Mouse (Mus musculus) liver, postnatal 0 days (tissue): Measurements from ENCODE around the gene Atp5g3. TPM values are rescaled to one million over a fixed set of nuclear protein-coding genes. Genes with fewer than 3 reads are reported as not detected.

ENCODE experiments used
- ATAC-seq: fragments of 200-750 bp; cut with Nextera tagmentation; 2 replicates; pipeline ENCODE4 v1.8.0; 2017; ENCODE audit warnings: mild to moderate bottlenecking, moderate library complexity
- DNase-seq: peaks from one replicate; pipeline ENCODE4 v3.0.0-alpha.2; 2016
- H3K27ac ChIP-seq: fragments of 300-500 bp; sonication (generic); 2 replicates; pipeline ENCODE4 v1.5.1; 2014; ENCODE audit warnings: antibody characterized with exemption, moderate library complexity, mild to moderate bottlenecking, low read depth
- H3K27me3 ChIP-seq: fragments of 300-500 bp; sonication (generic); 2 replicates; pipeline ENCODE4 v1.6.1; 2014; ENCODE audit warnings: low read length, control low read depth, mixed read lengths; ENCODE audit not compliant: insufficient read depth
- H3K36me3 ChIP-seq: fragments of 300-500 bp; sonication (generic); replicated peaks from 2 replicates; pipeline ENCODE4 v1.6.1; 2014; ENCODE audit warnings: mild to moderate bottlenecking, control low read depth, low read length, moderate library complexity, mixed read lengths; ENCODE audit not compliant: insufficient read depth
- H3K4me1 ChIP-seq: fragments of 300-500 bp; sonication (generic); 2 replicates; pipeline ENCODE4 v1.6.1; 2014; ENCODE audit warnings: antibody characterized with exemption, mild to moderate bottlenecking, control low read depth; ENCODE audit not compliant: insufficient read depth
- H3K4me2 ChIP-seq: fragments of 300-500 bp; sonication (generic); 2 replicates; pipeline ENCODE4 v1.6.1; 2014; ENCODE audit warnings: low read depth, mild to moderate bottlenecking, low read length, moderate library complexity, mixed read lengths
- H3K4me3 ChIP-seq: fragments of 300-500 bp; sonication (generic); 2 replicates; pipeline ENCODE4 v1.5.1; 2014; ENCODE audit warnings: low read depth, low read length
- H3K9ac ChIP-seq: fragments of 300-500 bp; sonication (generic); replicated peaks from 2 replicates; pipeline ENCODE4 v1.6.1; 2014; ENCODE audit warnings: mild to moderate bottlenecking, moderate library complexity
- H3K9me3 ChIP-seq: fragments of 300-500 bp; sonication (generic); 2 replicates; pipeline ENCODE4 v1.6.1; 2016; ENCODE audit warnings: mild to moderate bottlenecking, control low read depth, low read length, mixed read lengths
- CTCF ChIP-seq: sonication (generic); IDR thresholded peaks from 2 replicates; pipeline ENCODE4 v1.5.1; 2016; ENCODE audit warnings: antibody characterized with exemption, low read depth
- EP300 ChIP-seq: IDR thresholded peaks from 2 replicates; pipeline ENCODE4 v1.6.1; 2016; ENCODE audit warnings: antibody characterized with exemption, low read depth, mild to moderate bottlenecking
- WGBS: fragments of 180-500 bp; shearing (Covaris S2); extraction: QIAGEN DNeasy Blood & Tissue Kit; methylation state at CpG from one replicate; pipeline ENCODE4 v1.1.7; 2014; ENCODE audit not compliant: insufficient replicate concordance; 5-methylcytosine and 5-hydroxymethylcytosine counted together
- polyA plus RNA-seq: library from polyadenylated mRNA; unstranded; fragments of >200 nt; fragmentation: Nextera tagmentation; extraction: Ambion mirVana; gene quantifications from 2 replicates; pipeline ENCODE4 v1.2.1, GENCODE M21; 2015

The Atp5g3 gene
- polyA plus RNA-seq, result 1,436 and 1,439 TPM in 2 replicates

GRCm38 (mm10) chr2:73911175-73911700 is at the start of gene Atp5g3:
Gene Atp5g3 (minus strand): TSS chr2:73911326.
- under 1% methylated on average over 36 of the region's 38 CpGs for WGBS
- peaks cover 29% of the 10 kb centered on the region for H3K36me3 ChIP-seq
- H3K27me3 ChIP-seq, result no peaks in the 10 kb centered on the region
- peak within 1 kb of the TSS; percentile 98 for H3K27ac ChIP-seq
- H3K4me1 ChIP-seq, result peaks cover 13% of the 10 kb centered on the region
- peak within 1 kb of the TSS; percentile 99 for H3K9ac ChIP-seq
- peak within 1 kb of the TSS; percentile 85 for H3K4me2 ChIP-seq
- no peaks in the 10 kb centered on the region for H3K9me3 ChIP-seq
- peak within 1 kb of the TSS; percentile 81 for H3K4me3 ChIP-seq
- ATAC-seq (peak; percentile 91), DNase-seq (peak; percentile 93)
- peak; percentile 77 for TF ChIP-seq EP300
- TF ChIP-seq CTCF, result no peak

- no peak for ATAC-seq
- Histone ChIP-seq H3K9ac (no peak overlapping the region), H3K4me2 (no peak overlapping the region), H3K27ac (no peak overlapping the region), H3K27me3 (no peaks in the 10 kb centered on the region), H3K9me3 (no peaks in the 10 kb centered on the region), H3K36me3 (no peaks in the 10 kb centered on the region), H3K4me3 (no peak overlapping the region), H3K4me1 (no peaks in the 10 kb centered on the region)
- no peak for DNase-seq
- WGBS, result 80% methylated on average over 6 of the region's 6 CpGs
- TF ChIP-seq EP300, result no peak
- no peak for TF ChIP-seq CTCF
These were observed 47.2 kb upstream of the Atp5g3 start for GRCm38 (mm10) chr2:73958342-73958741.

GRCm38 (mm10) chr2:73953612-73954011 is 42.5 kb upstream of the Atp5g3 start:
- H3K4me3 ChIP-seq, result no peak overlapping the region
- 75% methylated on average over 1 of the region's 1 CpGs for WGBS
- no peaks in the 10 kb centered on the region for H3K36me3 ChIP-seq
- no peaks in the 10 kb centered on the region for H3K27me3 ChIP-seq
- no peaks in the 10 kb centered on the region for H3K9me3 ChIP-seq
- no peaks in the 10 kb centered on the region for H3K4me1 ChIP-seq
- TF ChIP-seq EP300 (no peak), CTCF (no peak)
- no peak overlapping the region for H3K9ac ChIP-seq
- no peak overlapping the region for H3K4me2 ChIP-seq
- no peak for DNase-seq
- ATAC-seq, result no peak
- H3K27ac ChIP-seq, result no peak overlapping the region

GRCm38 (mm10) chr2:73952597-73953219 is 41.6 kb upstream of the Atp5g3 start:
- Histone ChIP-seq H3K27ac (no peak overlapping the region), H3K27me3 (no peaks in the 10 kb centered on the region), H3K36me3 (no peaks in the 10 kb centered on the region), H3K4me1 (no peaks in the 10 kb centered on the region), H3K9ac (no peak overlapping the region), H3K4me2 (no peak overlapping the region), H3K4me3 (no peak overlapping the region), H3K9me3 (no peaks in the 10 kb centered on the region)
- WGBS, result 48% methylated on average over 8 of the region's 8 CpGs
- TF ChIP-seq CTCF, result no peak
- TF ChIP-seq EP300, result no peak
- DNase-seq, result no peak
- no peak for ATAC-seq

GRCm38 (mm10) chr2:73947360-73947759 is 36.2 kb upstream of the Atp5g3 start:
- Histone ChIP-seq H3K4me3 (no peak overlapping the region), H3K36me3 (no peaks in the 10 kb centered on the region), H3K4me2 (no peak overlapping the region), H3K27ac (no peak overlapping the region), H3K9ac (no peak overlapping the region), H3K4me1 (no peaks in the 10 kb centered on the region), H3K27me3 (no peaks in the 10 kb centered on the region), H3K9me3 (no peaks in the 10 kb centered on the region)
- WGBS, result 77% methylated on average over 2 of the region's 2 CpGs
- no peak for DNase-seq
- no peak for ATAC-seq
- TF ChIP-seq CTCF (peak; percentile 25), EP300 (no peak)

GRCm38 (mm10) chr2:73943735-73944134 is 32.6 kb upstream of the Atp5g3 start:
- no peaks in the 10 kb centered on the region for H3K36me3 ChIP-seq
- 78% methylated on average over 8 of the region's 8 CpGs for WGBS

GRCm38 (mm10) chr2:73942844-73943243 is 31.7 kb upstream of the Atp5g3 start:
- Histone ChIP-seq H3K9me3 (no peaks in the 10 kb centered on the region), H3K4me2 (no peak overlapping the region), H3K4me1 (no peaks in the 10 kb centered on the region), H3K36me3 (no peaks in the 10 kb centered on the region), H3K4me3 (no peak overlapping the region), H3K27ac (no peak overlapping the region), H3K9ac (no peak overlapping the region), H3K27me3 (no peaks in the 10 kb centered on the region)
- WGBS, result 66% methylated on average over 3 of the region's 3 CpGs
- no peak for DNase-seq
- no peak for ATAC-seq
- TF ChIP-seq EP300, result no peak
- no peak for TF ChIP-seq CTCF

More at GRCm38 (mm10) chr2:73943735-73944134, 32.6 kb upstream of the Atp5g3 start:
- Histone ChIP-seq H3K4me3 (no peak overlapping the region), H3K9me3 (no peaks in the 10 kb centered on the region), H3K27ac (no peak overlapping the region), H3K4me1 (no peaks in the 10 kb centered on the region), H3K9ac (no peak overlapping the region), H3K4me2 (no peak overlapping the region), H3K27me3 (no peaks in the 10 kb centered on the region)
- ATAC-seq, result no peak
- TF ChIP-seq EP300 (no peak), CTCF (no peak)
- no peak for DNase-seq
